Mouse (Mus musculus): ENCODE measurements around the gene Ccdc89.
A peak's percentile ranks its signal among the peaks of the same experiment; 100 is the strongest.

Gene Ccdc89

GRCm38 (mm10) chr7:90473511-90473910 lies 47.1 kb downstream of the Ccdc89 start:
- DNase-seq (ENCODE audit: low spot score in 2 of 2): no peak

DNA sequence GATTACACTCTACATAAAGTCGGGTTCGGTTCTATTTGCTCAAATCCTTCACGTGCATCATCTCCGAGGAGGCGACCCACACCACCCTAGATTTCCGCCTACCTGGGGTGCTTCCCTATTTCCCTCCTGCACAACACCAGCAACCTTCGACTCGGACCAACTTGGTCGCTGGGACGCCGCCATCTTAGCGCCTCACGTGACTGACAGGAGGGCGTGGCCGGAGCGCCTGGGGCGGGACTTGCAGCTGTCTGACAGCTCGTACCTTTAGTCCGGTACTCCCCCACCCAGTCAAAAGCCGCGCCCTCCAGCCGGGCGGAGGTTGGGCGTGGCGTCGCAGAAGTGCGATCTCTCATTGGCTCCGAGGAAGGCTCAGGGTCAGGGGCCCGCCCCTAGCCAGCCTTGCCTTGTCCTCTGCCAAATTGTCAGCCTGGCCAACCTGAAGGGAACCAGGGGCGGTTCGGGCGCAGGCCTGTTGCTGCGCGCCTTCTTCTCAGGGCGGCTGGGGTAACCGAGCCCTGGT lies 49.5 kb downstream of the Ccdc89 start, which contains the start of gene Tmem126b:
Gene Tmem126b, minus strand, starts transcription at position 209 of the 520 bp plus-strand sequence.
- DNase-seq (ENCODE audit: low spot score in 2 of 2): peak; percentile 99

- peak; percentile 50 to 67 for DNase-seq (ENCODE audit: low spot score in 2 of 2)
These were observed 50.2 kb downstream of the Ccdc89 start, which contains the start of gene Dlg2 for GRCm38 (mm10) chr7:90476313-90477245. Gene Dlg2 (plus strand): TSS chr7:90476672.

Data from right cerebral cortex, adult 2 months (tissue).